Mouse (Mus musculus) lung, embryonic 14.5 days (tissue): ENCODE data around the gene Fam107a. TPM values are rescaled to one million over a fixed set of nuclear protein-coding genes. Genes with fewer than 3 reads are reported as not detected.

Experiments
- ATAC-seq: fragments of 200-750 bp; cut with Nextera tagmentation; 2 replicates; pipeline ENCODE4 v1.8.0; 2017; ENCODE audit warnings: mild to moderate bottlenecking, moderate TSS enrichment, moderate library complexity; ENCODE audit not compliant: insufficient read depth
- DNase-seq: peaks from one replicate; pipeline ENCODE4 v3.0.0-alpha.2; 2015
- H3K27ac ChIP-seq: fragments of 300-500 bp; sonication (generic); 2 replicates; pipeline ENCODE4 v1.5.1; 2014; ENCODE audit warnings: low read depth, mild to moderate bottlenecking, moderate library complexity
- H3K27me3 ChIP-seq: fragments of 300-500 bp; sonication (generic); 2 replicates; pipeline ENCODE4 v1.6.1; 2014; ENCODE audit warnings: low read length, control low read depth; ENCODE audit not compliant: insufficient read depth
- H3K36me3 ChIP-seq: fragments of 300-500 bp; sonication (generic); 2 replicates; pipeline ENCODE4 v1.6.1; 2014; ENCODE audit warnings: control low read depth; ENCODE audit not compliant: insufficient read depth
- H3K4me1 ChIP-seq: fragments of 300-500 bp; sonication (generic); 2 replicates; pipeline ENCODE4 v1.6.1; 2014; ENCODE audit warnings: antibody characterized with exemption, control low read depth; ENCODE audit not compliant: insufficient read depth
- H3K4me2 ChIP-seq: fragments of 300-500 bp; sonication (generic); 2 replicates; pipeline ENCODE4 v1.6.1; 2014; ENCODE audit warnings: mild to moderate bottlenecking
- H3K4me3 ChIP-seq: fragments of 300-500 bp; sonication (generic); 2 replicates; pipeline ENCODE4 v1.5.1; 2014; ENCODE audit warnings: low read depth, low read length
- H3K9ac ChIP-seq: fragments of 300-500 bp; sonication (generic); 2 replicates; pipeline ENCODE4 v1.6.1; 2014
- H3K9me3 ChIP-seq: fragments of 300-500 bp; sonication (generic); 2 replicates; pipeline ENCODE4 v1.6.1; 2016; ENCODE audit warnings: low read depth, low read length, control low read depth
- CTCF ChIP-seq: IDR thresholded peaks from 2 replicates; pipeline ENCODE4 v1.5.1; 2016; ENCODE audit warnings: antibody characterized with exemption, low read depth
- WGBS: fragments of 180-500 bp; shearing (Covaris S2); extraction: QIAGEN DNeasy Blood & Tissue Kit; methylation state at CpG from one replicate; pipeline ENCODE4 v1.1.7; 2014; 5-methylcytosine and 5-hydroxymethylcytosine counted together
- polyA plus RNA-seq: library from polyadenylated mRNA; unstranded; fragments of >200 nt; fragmentation: Nextera tagmentation; extraction: Ambion mirVana; gene quantifications from 2 replicates; pipeline ENCODE4 v1.2.1, GENCODE M21; 2014

Gene Fam107a
- polyA plus RNA-seq, 1 experiment from 2014 or later, result 0.38 TPM

- no peaks in the 10 kb centered on the region for H3K36me3 ChIP-seq
- no peak overlapping the region for H3K9ac ChIP-seq
- no peak overlapping the region for H3K4me2 ChIP-seq
- H3K9me3 ChIP-seq, result no peaks in the 10 kb centered on the region
- DNase-seq, result no peak
- no peak overlapping the region for H3K4me3 ChIP-seq
- H3K4me1 ChIP-seq, result no peaks in the 10 kb centered on the region
- no peak overlapping the region for H3K27ac ChIP-seq
- WGBS, result 72% methylated on average over 3 of the region's 3 CpGs
- no peak for TF ChIP-seq CTCF
- peaks cover 28% of the 10 kb centered on the region for H3K27me3 ChIP-seq
- no peak for ATAC-seq
Measured at GRCm38 (mm10) chr14:8320528-8320927, 2.7 kb upstream of the Fam107a start.

GRCm38 (mm10) chr14:8316366-8317193 lies 1.2 kb downstream of the Fam107a start:
- H3K4me2 ChIP-seq, result peak overlapping the region; percentile 50
- TF ChIP-seq CTCF, result no peak
- no peaks in the 10 kb centered on the region for H3K9me3 ChIP-seq
- H3K4me1 ChIP-seq, result no peaks in the 10 kb centered on the region
- no peak overlapping the region for H3K27ac ChIP-seq
- no peak overlapping the region for H3K9ac ChIP-seq
- H3K4me3 ChIP-seq, result peak overlapping the region; percentile 22
- peak; percentile 49 for DNase-seq
- WGBS, result 3% methylated on average over 23 of the region's 23 CpGs
- peak; percentile 47; the same call in 1 of the 2 replicates for ATAC-seq
- H3K36me3 ChIP-seq, result no peaks in the 10 kb centered on the region
- H3K27me3 ChIP-seq, result peaks cover 35% of the 10 kb centered on the region

- Histone ChIP-seq H3K4me3 (no peak overlapping the region), H3K27me3 (peaks cover 35% of the 10 kb centered on the region), H3K4me1 (no peaks in the 10 kb centered on the region), H3K9me3 (no peaks in the 10 kb centered on the region), H3K4me2 (no peak overlapping the region), H3K36me3 (no peaks in the 10 kb centered on the region), H3K9ac (no peak overlapping the region), H3K27ac (no peak overlapping the region)
- no peak for ATAC-seq
- TF ChIP-seq CTCF, result no peak
- DNase-seq, result no peak
- WGBS, result 70% methylated on average over 6 of the region's 6 CpGs
Measured at GRCm38 (mm10) chr14:8315169-8315568, 2.7 kb downstream of the Fam107a start.

GRCm38 (mm10) chr14:8314536-8314935 lies 3.3 kb downstream of the Fam107a start:
- no peak overlapping the region for H3K4me3 ChIP-seq
- DNase-seq, result peak; percentile 55
- peak; percentile 57 for TF ChIP-seq CTCF

GRCm38 (mm10) chr14:8313877-8314276 lies 3.9 kb downstream of the Fam107a start:
- Histone ChIP-seq H3K9ac (no peak overlapping the region), H3K4me3 (no peak overlapping the region), H3K9me3 (no peaks in the 10 kb centered on the region), H3K27me3 (peaks cover 35% of the 10 kb centered on the region), H3K4me1 (0 out of 2 replicates have a peak, but pooled peaks cover 3% of the 10 kb centered on the region), H3K27ac (no peak overlapping the region), H3K36me3 (no peaks in the 10 kb centered on the region), H3K4me2 (no peak overlapping the region)
- DNase-seq (no peak), ATAC-seq (no peak)
- WGBS, result 28% methylated on average over 7 of the region's 7 CpGs
- TF ChIP-seq CTCF, result no peak

More at GRCm38 (mm10) chr14:8314536-8314935, 3.3 kb downstream of the Fam107a start:
- Histone ChIP-seq H3K27ac (no peak overlapping the region), H3K9ac (no peak overlapping the region), H3K9me3 (no peaks in the 10 kb centered on the region), H3K27me3 (peaks cover 35% of the 10 kb centered on the region), H3K4me2 (no peak overlapping the region), H3K36me3 (no peaks in the 10 kb centered on the region), H3K4me1 (0 out of 2 replicates have a peak, but pooled peaks cover 3% of the 10 kb centered on the region)
- 26% methylated on average over 3 of the region's 3 CpGs for WGBS
- no peak for ATAC-seq

GRCm38 (mm10) chr14:8309621-8310141 lies 8.1 kb downstream of the Fam107a start:
- Histone ChIP-seq H3K9ac (0 out of 2 replicates have a peak overlapping the region, but pooled peaks have one; percentile 11), H3K36me3 (no peaks in the 10 kb centered on the region), H3K27ac (peak overlapping the region; percentile 4; the same call in 1 of the 2 replicates), H3K27me3 (no peaks in the 10 kb centered on the region), H3K4me3 (no peak overlapping the region), H3K9me3 (no peaks in the 10 kb centered on the region), H3K4me1 (0 out of 2 replicates have a peak, but pooled peaks cover 3% of the 10 kb centered on the region), H3K4me2 (peak overlapping the region; percentile 46)
- DNase-seq (peak; percentile 69), ATAC-seq (peak; percentile 80)
- 5% methylated on average over 9 of the region's 9 CpGs for WGBS
- TF ChIP-seq CTCF, result no peak

- Histone ChIP-seq H3K4me2 (no peak overlapping the region), H3K4me1 (0 out of 2 replicates have a peak, but pooled peaks cover 3% of the 10 kb centered on the region), H3K4me3 (no peak overlapping the region), H3K9me3 (no peaks in the 10 kb centered on the region), H3K36me3 (no peaks in the 10 kb centered on the region), H3K27ac (no peak overlapping the region), H3K27me3 (no peaks in the 10 kb centered on the region), H3K9ac (no peak overlapping the region)
- ATAC-seq, result no peak
- DNase-seq, result no peak
- peak; percentile 31; the same call in 1 of the 2 replicates for TF ChIP-seq CTCF
- 47% methylated on average over 3 of the region's 3 CpGs for WGBS
Measured at GRCm38 (mm10) chr14:8308650-8309049, 9.2 kb downstream of the Fam107a start.
